In genomic region chr5:143009383-143009782, GRCm38 (mm10) we compare ENCODE assay signal across 12 mouse cellular contexts. TPM values are rescaled to one million over a fixed set of nuclear protein-coding genes. Genes with fewer than 3 reads are reported as not detected.
DNase-seq lines count a peak whose midpoint lies in the region; ATAC-seq lines count a peak whose summit lies in the region.
"Had no signal": no experiment of that assay in that cellular context is flagged by ENCODE, and none has a peak within 500 bp of the region (broad histone marks: within the 10 kb centered on the region; RNA-seq: fewer than 3 reads in every experiment).

No protein-coding gene starts in this region.

- no peak overlapping the region for H3K9ac ChIP-seq in neural tube, embryonic 12.5 days
- no peak overlapping the region for H3K9ac ChIP-seq in forebrain, embryonic 16.5 days (replicated peaks; ENCODE audit: low read depth, low read length)
- H3K9ac ChIP-seq in limb, embryonic 12.5 days (replicated peaks), result no peak overlapping the region
- H3K9ac ChIP-seq: liver, postnatal 0 days had no signal

- no peaks in the 10 kb centered on the region for H3K9me3 ChIP-seq in neural tube, embryonic 12.5 days
- no peaks in the 10 kb centered on the region for H3K9me3 ChIP-seq in forebrain, embryonic 16.5 days (ENCODE audit: control insufficient read depth, low read length)
- no peaks in the 10 kb centered on the region for H3K9me3 ChIP-seq in limb, embryonic 12.5 days

- intact Hi-C loops in gastrocnemius, postnatal 14 days (cut with DNase I; ENCODE audit: low total_unique reads), result no loop called here

- DNase-seq in neural tube, embryonic 10.5 days (ENCODE audit: extremely low spot score, low spot score), result no peak
- no peak for DNase-seq in kidney, adult 8-10 months
- no peak for DNase-seq in layer of hippocampus, adult 9-10 months (ENCODE audit: low spot score)
- no peak for DNase-seq in gastrocnemius, postnatal 14 days
- DNase-seq: adrenal gland, adult 8-10 months; gastrocnemius, postnatal 25 days; heart, postnatal 4 days; liver, postnatal 0 days had no signal

- no peak for ATAC-seq in neural tube, embryonic 12.5 days (ENCODE audit: low FRiP score, low read depth)
- no peak for ATAC-seq in forebrain, embryonic 16.5 days
- no peak for ATAC-seq in limb, embryonic 12.5 days (ENCODE audit: insufficient number of reproducible peaks, insufficient read depth, low FRiP score, low TSS enrichment, low read depth)
- ATAC-seq: liver, postnatal 0 days had no signal

- H3K4me1 ChIP-seq in neural tube, embryonic 12.5 days, result peaks cover 5% of the 10 kb centered on the region; the same call in 1 of the 2 replicates
- H3K4me1 ChIP-seq in forebrain, embryonic 16.5 days (replicated peaks; ENCODE audit: control insufficient read depth, insufficient read depth, low read length), result no peaks in the 10 kb centered on the region
- H3K4me1 ChIP-seq in limb, embryonic 12.5 days (replicated peaks), result no peaks in the 10 kb centered on the region

- H3K4me2 ChIP-seq in neural tube, embryonic 12.5 days (replicated peaks), result no peak overlapping the region
- no peak overlapping the region for H3K4me2 ChIP-seq in forebrain, embryonic 16.5 days (ENCODE audit: low read length)
- H3K4me2 ChIP-seq in limb, embryonic 12.5 days, result no peak overlapping the region

- 58% methylated on average over 11 of the region's 11 CpGs for WGBS in neural tube, embryonic 12.5 days
- WGBS in forebrain, embryonic 16.5 days, result 46% methylated on average over 10 of the region's 11 CpGs
- 87% methylated on average over 11 of the region's 11 CpGs for WGBS in limb, embryonic 12.5 days

- H3K36me3 ChIP-seq in neural tube, embryonic 12.5 days, result peaks cover 39% of the 10 kb centered on the region
- H3K36me3 ChIP-seq in forebrain, embryonic 16.5 days (ENCODE audit: control insufficient read depth, insufficient read depth), result peaks cover 4% of the 10 kb centered on the region; the same call in 1 of the 2 replicates
- peaks cover 52% of the 10 kb centered on the region for H3K36me3 ChIP-seq in limb, embryonic 12.5 days

- H3K27ac ChIP-seq in neural tube, embryonic 12.5 days, result peak overlapping the region; percentile 43
- 0 out of 2 replicates have a peak overlapping the region, but pooled peaks have one; percentile 12 for H3K27ac ChIP-seq in forebrain, embryonic 16.5 days (ENCODE audit: low read length)
- H3K27ac ChIP-seq in limb, embryonic 12.5 days, result peak overlapping the region; percentile 56; the same call in 1 of the 2 replicates

- no peaks in the 10 kb centered on the region for H3K27me3 ChIP-seq in neural tube, embryonic 12.5 days (replicated peaks)
- no peaks in the 10 kb centered on the region for H3K27me3 ChIP-seq in forebrain, embryonic 16.5 days (replicated peaks; ENCODE audit: control insufficient read depth, insufficient read depth, low read length)
- H3K27me3 ChIP-seq in limb, embryonic 12.5 days, result no peaks in the 10 kb centered on the region

- no peak overlapping the region for H3K4me3 ChIP-seq in neural tube, embryonic 12.5 days
- H3K4me3 ChIP-seq in forebrain, embryonic 16.5 days (replicated peaks; ENCODE audit: low read length), result no peak overlapping the region
- H3K4me3 ChIP-seq in limb, embryonic 12.5 days (replicated peaks), result no peak overlapping the region
- H3K4me3 ChIP-seq: myocyte had no signal

RNA-seq across cellular contexts. Expression of gene Fscn1, which starts 49.2 kb away (rescaled TPM):
- 733 and 746 TPM in 2 replicates for polyA plus RNA-seq in neural tube, embryonic 12.5 days (2016; fragmentation: Nextera tagmentation; extraction: Ambion mirVana)
- polyA plus RNA-seq in forebrain, embryonic 16.5 days (2015; fragmentation: Nextera tagmentation; extraction: Ambion mirVana), result 541 and 600 TPM in 2 replicates
- polyA plus RNA-seq in limb, embryonic 12.5 days (2016; fragmentation: Nextera tagmentation; extraction: Ambion mirVana), result 576 and 587 TPM in 2 replicates
- total RNA-seq in gastrocnemius, postnatal 14 days (2021), result 10 to 100 TPM; 52.2 to 72.9 TPM
